Mouse (Mus musculus) heart, adult 11 months (tissue): ENCODE measurements around the gene Mogat2.
A peak's percentile ranks its signal among the peaks of the same experiment; 100 is the strongest.

Experiments
- DNase-seq: peaks from one replicate; pipeline ENCODE4 v3.0.0; 2022

Mogat2 gene

GRCm38 (mm10) chr7:99234916-99235315 lies 3.5 kb downstream of the Mogat2 start:
- DNase-seq: no peak

GRCm38 (mm10) chr7:99232571-99232970 lies 5.8 kb downstream of the Mogat2 start:
- no peak for DNase-seq

- no peak for DNase-seq
These were observed 8.2 kb downstream of the Mogat2 start for GRCm38 (mm10) chr7:99230061-99230747.

GRCm38 (mm10) chr7:99229411-99229810 lies 9.0 kb downstream of the Mogat2 start:
- no peak for DNase-seq

- no peak for DNase-seq
These were observed 9.6 kb downstream of the Mogat2 start for GRCm38 (mm10) chr7:99228825-99229224.

- no peak for DNase-seq
These were observed 11.2 kb downstream of the Mogat2 start for GRCm38 (mm10) chr7:99227267-99227666.

- no peak for DNase-seq
These were observed 11.8 kb downstream of the Mogat2 start for GRCm38 (mm10) chr7:99226662-99227061.

GRCm38 (mm10) chr7:99225421-99225820 lies 13.0 kb downstream of the Mogat2 start:
- peak; percentile 96 for DNase-seq

GRCm38 (mm10) chr7:99224648-99225190 lies 13.7 kb downstream of the Mogat2 start:
- DNase-seq: peak; percentile 94

GRCm38 (mm10) chr7:99224225-99224624 lies 14.2 kb downstream of the Mogat2 start:
- no peak for DNase-seq

- peak; percentile 98 for DNase-seq
These were observed 20.9 kb downstream of the Mogat2 start for GRCm38 (mm10) chr7:99217338-99218074.

- peak; percentile 97 for DNase-seq
These were observed 23.0 kb downstream of the Mogat2 start for GRCm38 (mm10) chr7:99215347-99215855.

- DNase-seq: no peak
These were observed 23.7 kb downstream of the Mogat2 start for GRCm38 (mm10) chr7:99214621-99215185.

GRCm38 (mm10) chr7:99213686-99214085 lies 24.7 kb downstream of the Mogat2 start:
- no peak for DNase-seq

GRCm38 (mm10) chr7:99213056-99213455 lies 25.4 kb downstream of the Mogat2 start:
- DNase-seq: no peak

GRCm38 (mm10) chr7:99208704-99209103 lies 29.7 kb downstream of the Mogat2 start:
- DNase-seq: no peak

GRCm38 (mm10) chr7:99206364-99206763 lies 32.1 kb downstream of the Mogat2 start:
- no peak for DNase-seq

- DNase-seq: peak; percentile 97
These were observed 36.3 kb downstream of the Mogat2 start for GRCm38 (mm10) chr7:99202163-99202562.

GRCm38 (mm10) chr7:99200290-99200689 lies 38.1 kb downstream of the Mogat2 start:
- peak; percentile 94 for DNase-seq

GRCm38 (mm10) chr7:99199451-99200175 lies 38.8 kb downstream of the Mogat2 start:
- peak; percentile 79 for DNase-seq

- DNase-seq: peak; percentile 88
These were observed 39.6 kb downstream of the Mogat2 start for GRCm38 (mm10) chr7:99198811-99199210.

GRCm38 (mm10) chr7:99194511-99194910 lies 43.9 kb downstream of the Mogat2 start:
- DNase-seq: no peak

GRCm38 (mm10) chr7:99193926-99194325 lies 44.5 kb downstream of the Mogat2 start:
- DNase-seq: no peak
